Mouse (Mus musculus) midbrain, embryonic 14.5 days (tissue): Measurements from ENCODE around the gene Spats2. TPM values are rescaled to one million over a fixed set of nuclear protein-coding genes. Genes with fewer than 3 reads are reported as not detected.

Experiments used
- ATAC-seq: fragments of 200-750 bp; cut with Nextera tagmentation; 2 replicates; pipeline ENCODE4 v1.8.0; 2017; ENCODE audit warnings: moderate number of reproducible peaks, moderate library complexity; ENCODE audit not compliant: low FRiP score, low TSS enrichment
- DNase-seq: peaks from one replicate; pipeline ENCODE4 v3.0.0-alpha.2; 2015
- H3K27ac ChIP-seq: fragments of 300-500 bp; sonication (generic); replicated peaks from 2 replicates; pipeline ENCODE4 v1.5.1; 2014; ENCODE audit warnings: mild to moderate bottlenecking, low read depth, low read length, moderate library complexity
- H3K27me3 ChIP-seq: fragments of 300-500 bp; sonication (generic); 2 replicates; pipeline ENCODE4 v1.6.1; 2014; ENCODE audit warnings: low read length, control low read depth, mixed read lengths; ENCODE audit not compliant: control insufficient read depth, insufficient read depth
- H3K36me3 ChIP-seq: fragments of 300-500 bp; sonication (generic); 2 replicates; pipeline ENCODE4 v1.6.1; 2014; ENCODE audit warnings: low read length, control low read depth; ENCODE audit not compliant: control insufficient read depth, insufficient read depth
- H3K4me1 ChIP-seq: fragments of 300-500 bp; sonication (generic); 2 replicates; pipeline ENCODE4 v1.6.1; 2014; ENCODE audit warnings: mild to moderate bottlenecking, antibody characterized with exemption, low read length, control low read depth; ENCODE audit not compliant: control insufficient read depth, insufficient read depth
- H3K4me2 ChIP-seq: fragments of 300-500 bp; sonication (generic); 2 replicates; pipeline ENCODE4 v1.6.1; 2014; ENCODE audit warnings: mild to moderate bottlenecking, low read length, moderate library complexity
- H3K4me3 ChIP-seq: fragments of 300-500 bp; sonication (generic); replicated peaks from 2 replicates; pipeline ENCODE4 v1.5.1; 2014; ENCODE audit warnings: low read depth, low read length
- H3K9ac ChIP-seq: fragments of 300-500 bp; sonication (generic); replicated peaks from 2 replicates; pipeline ENCODE4 v1.6.1; 2014; ENCODE audit warnings: mild to moderate bottlenecking, low read length, moderate library complexity
- H3K9me3 ChIP-seq: fragments of 300-500 bp; sonication (generic); 2 replicates; pipeline ENCODE4 v1.6.1; 2016; ENCODE audit warnings: low read length, control low read depth, mixed read lengths; ENCODE audit not compliant: control insufficient read depth
- WGBS: fragments of 180-500 bp; shearing (Covaris S2); extraction: QIAGEN DNeasy Blood & Tissue Kit; methylation state at CpG from one replicate; pipeline ENCODE4 v1.1.7; 2014; 5-methylcytosine and 5-hydroxymethylcytosine counted together
- polyA plus RNA-seq: library from polyadenylated mRNA; unstranded; fragments of >200 nt; fragmentation: Nextera tagmentation; extraction: Ambion mirVana; gene quantifications from 2 replicates; pipeline ENCODE4 v1.2.1, GENCODE M21; 2014

The Spats2 gene
- polyA plus RNA-seq, 1 experiment from 2014 or later: 41.6 TPM

GRCm38 (mm10) chr15:99107866-99108265 is 17.9 kb upstream of the Spats2 start:
- no peak overlapping the region for H3K4me2 ChIP-seq
- H3K27me3 ChIP-seq: no peaks in the 10 kb centered on the region
- no peak overlapping the region for H3K9ac ChIP-seq
- no peak for ATAC-seq
- H3K36me3 ChIP-seq: no peaks in the 10 kb centered on the region
- H3K27ac ChIP-seq: no peak overlapping the region
- DNase-seq: no peak
- WGBS: 84% methylated on average over 3 of the region's 3 CpGs
- no peak overlapping the region for H3K4me3 ChIP-seq
- H3K9me3 ChIP-seq: no peaks in the 10 kb centered on the region
- no peaks in the 10 kb centered on the region for H3K4me1 ChIP-seq

- H3K27ac ChIP-seq: no peak overlapping the region
Observed at GRCm38 (mm10) chr15:99111139-99111538, 14.6 kb upstream of the Spats2 start.

GRCm38 (mm10) chr15:99111809-99112208 is 13.9 kb upstream of the Spats2 start:
- Histone ChIP-seq H3K36me3 (no peaks in the 10 kb centered on the region), H3K4me3 (no peak overlapping the region), H3K9ac (no peak overlapping the region), H3K27ac (no peak overlapping the region), H3K9me3 (no peaks in the 10 kb centered on the region), H3K4me1 (no peaks in the 10 kb centered on the region), H3K4me2 (no peak overlapping the region), H3K27me3 (no peaks in the 10 kb centered on the region)
- 74% methylated on average over 4 of the region's 4 CpGs for WGBS
- no peak for ATAC-seq
- DNase-seq: no peak

More at GRCm38 (mm10) chr15:99111139-99111538, 14.6 kb upstream of the Spats2 start:
- H3K4me2 ChIP-seq: no peak overlapping the region
- no peaks in the 10 kb centered on the region for H3K9me3 ChIP-seq
- H3K4me3 ChIP-seq: no peak overlapping the region
- H3K4me1 ChIP-seq: no peaks in the 10 kb centered on the region
- no peaks in the 10 kb centered on the region for H3K36me3 ChIP-seq
- WGBS: 87% methylated on average over 3 of the region's 3 CpGs
- no peak overlapping the region for H3K9ac ChIP-seq
- no peak for ATAC-seq
- no peak for DNase-seq
- H3K27me3 ChIP-seq: no peaks in the 10 kb centered on the region

GRCm38 (mm10) chr15:99112843-99113395 is 12.8 kb upstream of the Spats2 start:
- no peak overlapping the region for H3K4me2 ChIP-seq
- no peak overlapping the region for H3K4me3 ChIP-seq
- no peak for ATAC-seq

GRCm38 (mm10) chr15:99113396-99113975 is 12.2 kb upstream of the Spats2 start:
- H3K27me3 ChIP-seq: no peaks in the 10 kb centered on the region
- ATAC-seq (no peak), DNase-seq (no peak)
- H3K9me3 ChIP-seq: no peaks in the 10 kb centered on the region
- no peak overlapping the region for H3K27ac ChIP-seq
- no peaks in the 10 kb centered on the region for H3K36me3 ChIP-seq
- 8% methylated on average over 9 of the region's 9 CpGs for WGBS
- H3K4me2 ChIP-seq: no peak overlapping the region
- no peak overlapping the region for H3K4me3 ChIP-seq
- no peaks in the 10 kb centered on the region for H3K4me1 ChIP-seq
- H3K9ac ChIP-seq: no peak overlapping the region

More at GRCm38 (mm10) chr15:99112843-99113395, 12.8 kb upstream of the Spats2 start:
- no peak for DNase-seq
- Histone ChIP-seq H3K9ac (no peak overlapping the region), H3K27me3 (no peaks in the 10 kb centered on the region), H3K4me1 (no peaks in the 10 kb centered on the region), H3K27ac (no peak overlapping the region), H3K36me3 (no peaks in the 10 kb centered on the region), H3K9me3 (no peaks in the 10 kb centered on the region)
- WGBS: 65% methylated on average over 11 of the region's 11 CpGs

- H3K4me2 ChIP-seq: no peak overlapping the region
- DNase-seq: no peak
- H3K36me3 ChIP-seq: no peaks in the 10 kb centered on the region
- no peak overlapping the region for H3K27ac ChIP-seq
- no peak overlapping the region for H3K4me3 ChIP-seq
- H3K27me3 ChIP-seq: no peaks in the 10 kb centered on the region
- WGBS: 47% methylated on average over 14 of the region's 14 CpGs
- H3K9ac ChIP-seq: no peak overlapping the region
- H3K9me3 ChIP-seq: no peaks in the 10 kb centered on the region
- H3K4me1 ChIP-seq: no peaks in the 10 kb centered on the region
- no peak for ATAC-seq
Observed at GRCm38 (mm10) chr15:99114312-99115064, 11.2 kb upstream of the Spats2 start.

- H3K9ac ChIP-seq: no peak overlapping the region
- H3K9me3 ChIP-seq: no peaks in the 10 kb centered on the region
- no peak overlapping the region for H3K4me2 ChIP-seq
- no peak for ATAC-seq
- H3K4me1 ChIP-seq: no peaks in the 10 kb centered on the region
- no peaks in the 10 kb centered on the region for H3K27me3 ChIP-seq
- no peaks in the 10 kb centered on the region for H3K36me3 ChIP-seq
- no peak overlapping the region for H3K27ac ChIP-seq
- 86% methylated on average over 7 of the region's 7 CpGs for WGBS
- no peak overlapping the region for H3K4me3 ChIP-seq
- DNase-seq: no peak
Observed at GRCm38 (mm10) chr15:99115065-99115423, 10.7 kb upstream of the Spats2 start.

- H3K9ac ChIP-seq: no peak overlapping the region
- H3K27ac ChIP-seq: no peak overlapping the region
- 60% methylated on average over 11 of the region's 11 CpGs for WGBS
- DNase-seq: no peak
- no peaks in the 10 kb centered on the region for H3K9me3 ChIP-seq
- no peak overlapping the region for H3K4me3 ChIP-seq
- no peaks in the 10 kb centered on the region for H3K4me1 ChIP-seq
- no peak overlapping the region for H3K4me2 ChIP-seq
- no peaks in the 10 kb centered on the region for H3K36me3 ChIP-seq
- no peak for ATAC-seq
- H3K27me3 ChIP-seq: no peaks in the 10 kb centered on the region
Observed at GRCm38 (mm10) chr15:99116539-99116938, 9.2 kb upstream of the Spats2 start.

GRCm38 (mm10) chr15:99120814-99121213 is 4.9 kb upstream of the Spats2 start:
- H3K9me3 ChIP-seq: no peaks in the 10 kb centered on the region
- no peak for DNase-seq
- WGBS: 18% methylated on average over 11 of the region's 11 CpGs

More at GRCm38 (mm10) chr15:99120814-99121213, 4.9 kb upstream of the Spats2 start:
- Histone ChIP-seq H3K4me1 (no peaks in the 10 kb centered on the region), H3K4me2 (no peak overlapping the region), H3K4me3 (no peak overlapping the region), H3K9ac (no peak overlapping the region), H3K36me3 (no peaks in the 10 kb centered on the region), H3K27ac (no peak overlapping the region), H3K27me3 (no peaks in the 10 kb centered on the region)
- ATAC-seq: no peak
